In genomic region chr7:144906708-144907397, GRCm38 (mm10) we compare ENCODE assay signal across 8 mouse cellular contexts. TPM values are rescaled to one million over a fixed set of nuclear protein-coding genes. Genes with fewer than 3 reads are reported as not detected.
DNase-seq lines count a peak whose midpoint lies in the region; ATAC-seq and TF ChIP-seq lines count a peak whose summit lies in the region.

No protein-coding gene starts in this region.

- no peak for TF ChIP-seq POLR2A in bone marrow, adult 2 months (IDR thresholded peaks at IDR 0.05; ENCODE audit: borderline replicate concordance, control insufficient read depth, low read depth, low read length)

- DNase-seq in layer of hippocampus, adult 2 months (ENCODE audit: low spot score in 2 of 2): peak in 1 of 2 experiments; percentile 70
- DNase-seq in layer of hippocampus, adult 9-10 months (ENCODE audit: low spot score): no peak
- DNase-seq in embryonic facial prominence, embryonic 14.5 days (ENCODE audit: low spot score): peak; percentile 54
- DNase-seq in heart, postnatal 4 days: peak; percentile 77
- DNase-seq in left cerebral cortex, postnatal 36 days (ENCODE audit: low spot score in 2 of 2): peak; percentile 42 to 63
- DNase-seq in right cerebral cortex, postnatal 36 days (ENCODE audit: low spot score in 2 of 2): peak; percentile 30 to 47

- intact Hi-C loops in left cerebral cortex, postnatal 36 days (cut with DNase I): no loop called here

- H3K4me3 ChIP-seq in layer of hippocampus, adult 2 months: peak overlapping the region; percentile 3; the same call in 1 of the 2 replicates
- no peak overlapping the region for H3K4me3 ChIP-seq in bone marrow, adult 2 months (replicated peaks; ENCODE audit: control insufficient read depth, low read depth, low read length)
- 0 out of 2 replicates have a peak overlapping the region, but pooled peaks have one; percentile 3 for H3K4me3 ChIP-seq in embryonic facial prominence, embryonic 14.5 days (ENCODE audit: low read depth, low read length)

- 13% methylated on average over 28 of the region's 28 CpGs for WGBS in bone marrow, adult 2 months
- 11% methylated on average over 28 of the region's 28 CpGs for WGBS in embryonic facial prominence, embryonic 14.5 days

- peak overlapping the region; percentile 44 for H3K4me2 ChIP-seq in embryonic facial prominence, embryonic 14.5 days (ENCODE audit: low read depth, low read length)

- ATAC-seq in embryonic facial prominence, embryonic 14.5 days (ENCODE audit: low read depth): peak; percentile 34
- peak; percentile 92 for ATAC-seq in megakaryocyte progenitor cell, adult 5-6 weeks (replicated peaks; ENCODE audit: poor library complexity)

- peak; percentile 95 for TF ChIP-seq CTCF in layer of hippocampus, adult 2 months (conservative IDR thresholded peaks at IDR 0.05)
- peak; percentile 79 for TF ChIP-seq CTCF in bone marrow, adult 2 months (IDR thresholded peaks at IDR 0.05; ENCODE audit: control insufficient read depth, insufficient read depth, low read length)

- no peak overlapping the region for H3K27ac ChIP-seq in layer of hippocampus, adult 2 months
- no peak overlapping the region for H3K27ac ChIP-seq in bone marrow, adult 2 months (ENCODE audit: control insufficient read depth, insufficient read depth, low read depth, low read length, poor library complexity)
- no peak overlapping the region for H3K27ac ChIP-seq in embryonic facial prominence, embryonic 14.5 days (replicated peaks; ENCODE audit: low read depth, low read length)

- no peaks in the 10 kb centered on the region for H3K36me3 ChIP-seq in embryonic facial prominence, embryonic 14.5 days (ENCODE audit: control insufficient read depth, insufficient read depth, low read length)

- peak overlapping the region; percentile 40; the same call in 1 of the 2 replicates for H3K9ac ChIP-seq in embryonic facial prominence, embryonic 14.5 days (ENCODE audit: low read depth, low read length)

- H3K9me3 ChIP-seq in embryonic facial prominence, embryonic 14.5 days (ENCODE audit: control insufficient read depth, low read length): no peaks in the 10 kb centered on the region

- no peaks in the 10 kb centered on the region; the same call in 1 of the 2 replicates for H3K27me3 ChIP-seq in embryonic facial prominence, embryonic 14.5 days (replicated peaks; ENCODE audit: control insufficient read depth, insufficient read depth, low read length)

- no peaks in the 10 kb centered on the region for H3K4me1 ChIP-seq in bone marrow, adult 2 months (ENCODE audit: control insufficient read depth, insufficient read depth, low read length)
- H3K4me1 ChIP-seq in embryonic facial prominence, embryonic 14.5 days (ENCODE audit: control insufficient read depth, insufficient read depth, low read length): no peaks in the 10 kb centered on the region

RNA-seq across cellular contexts. Expression of gene LTO1, which starts 8.0 kb away (rescaled TPM):
- total RNA-seq in layer of hippocampus, adult 2 months (2021): 10 to 100 TPM; 26.2 to 33.8 TPM
- polyA plus RNA-seq in bone marrow, adult 2 months (2011; ENCODE audit: insufficient read depth, insufficient read length, low replicate concordance, missing spikeins): 8.8 and 25.8 TPM in 2 replicates
- polyA plus RNA-seq in embryonic facial prominence, embryonic 14.5 days (2014; fragmentation: Nextera tagmentation; extraction: Ambion mirVana): 19.3 and 21.0 TPM in 2 replicates
- total RNA-seq in heart, postnatal 4 days (2021): 10 to 100 TPM; 13.8 to 14.8 TPM
- total RNA-seq in left cerebral cortex, postnatal 36 days (2021): 10 to 100 TPM; 23.7 to 32.4 TPM
- total RNA-seq in megakaryocyte progenitor cell, adult 5-6 weeks (2015): 10.2 and 10.3 TPM in 2 replicates
- 27.4 and 42.9 TPM in 2 replicates for total RNA-seq in megakaryocyte progenitor cell, adult 5-6 weeks (2017)

RNA-seq across cellular contexts. Expression of gene Fgf15, which starts 10.5 kb away (rescaled TPM):
- not detected for total RNA-seq in layer of hippocampus, adult 2 months (2021)
- polyA plus RNA-seq in bone marrow, adult 2 months (2011; ENCODE audit: insufficient read depth, insufficient read length, low replicate concordance, missing spikeins): not detected in 2 replicates
- 0.42 and 5.3 TPM in 2 replicates for polyA plus RNA-seq in embryonic facial prominence, embryonic 14.5 days (2014; fragmentation: Nextera tagmentation; extraction: Ambion mirVana)
- total RNA-seq in heart, postnatal 4 days (2021): not detected
- not detected for total RNA-seq in left cerebral cortex, postnatal 36 days (2021)
- total RNA-seq in megakaryocyte progenitor cell, adult 5-6 weeks (2015): not detected in 2 replicates
- not detected in 2 replicates for total RNA-seq in megakaryocyte progenitor cell, adult 5-6 weeks (2017)

RNA-seq across cellular contexts. Expression of gene Ccnd1, which starts 32.9 kb away (rescaled TPM):
- total RNA-seq in layer of hippocampus, adult 2 months (2021): 10 to 100 TPM; 43.7 to 48.3 TPM
- 2.7 and 10.0 TPM in 2 replicates for polyA plus RNA-seq in bone marrow, adult 2 months (2011; ENCODE audit: insufficient read depth, insufficient read length, low replicate concordance, missing spikeins)
- 137 and 146 TPM in 2 replicates for polyA plus RNA-seq in embryonic facial prominence, embryonic 14.5 days (2014; fragmentation: Nextera tagmentation; extraction: Ambion mirVana)
- total RNA-seq in heart, postnatal 4 days (2021): 100 to 1,000 TPM; 128 to 130 TPM
- 10 to 100 TPM; 41.8 to 55.4 TPM for total RNA-seq in left cerebral cortex, postnatal 36 days (2021)
- 8.6 and 10.3 TPM in 2 replicates for total RNA-seq in megakaryocyte progenitor cell, adult 5-6 weeks (2015)
- 9.5 and 12.5 TPM in 2 replicates for total RNA-seq in megakaryocyte progenitor cell, adult 5-6 weeks (2017)

RNA-seq across cellular contexts. Expression of gene Fgf4, which starts 59.7 kb away (rescaled TPM):
- not detected for total RNA-seq in layer of hippocampus, adult 2 months (2021)
- 4.6 TPM in 1 of 2 replicates, not detected in the other for polyA plus RNA-seq in bone marrow, adult 2 months (2011; ENCODE audit: insufficient read depth, insufficient read length, low replicate concordance, missing spikeins)
- 1.0 TPM in 2 replicates for polyA plus RNA-seq in embryonic facial prominence, embryonic 14.5 days (2014; fragmentation: Nextera tagmentation; extraction: Ambion mirVana)
- not detected for total RNA-seq in heart, postnatal 4 days (2021)
- not detected for total RNA-seq in left cerebral cortex, postnatal 36 days (2021)
- total RNA-seq in megakaryocyte progenitor cell, adult 5-6 weeks (2015): not detected in 2 replicates
- not detected in 2 replicates for total RNA-seq in megakaryocyte progenitor cell, adult 5-6 weeks (2017)
